Mouse (Mus musculus) fibroblast of lung, adult 2 months (primary cell): Measurements from ENCODE around the gene Dcpp2.
"Not testable (repeated sequence)": the region's sequence is repeated elsewhere in the genome, so short reads cannot be mapped to it uniquely, and the experiment has no call there.

ENCODE experiments used
- DNase-seq: peaks from one replicate; pipeline ENCODE4 v3.0.0-alpha.2; 2011; ENCODE audit warnings: low read depth

The Dcpp2 gene

GRCm38 (mm10) chr17:23880576-23880975 lies at the start of gene Dcpp2, which contains the start of gene Dcpp1:
Gene Dcpp2 (plus strand): TSS chr17:23880880.
Gene Dcpp1 (plus strand): TSS chr17:23880876.
- not testable (repeated sequence) for DNase-seq

- DNase-seq: no peak
Observed at GRCm38 (mm10) chr17:23831201-23831600, 49.5 kb upstream of the Dcpp2 start.

- no peak for DNase-seq
Observed at GRCm38 (mm10) chr17:23836006-23836575, 44.6 kb upstream of the Dcpp2 start, which contains the start of gene Prss33. Gene Prss33 (minus strand): TSS chr17:23836056.

GRCm38 (mm10) chr17:23841145-23841544 lies 39.5 kb upstream of the Dcpp2 start:
- DNase-seq: peak; percentile 28

- DNase-seq: no peak
Observed at GRCm38 (mm10) chr17:23843141-23843811, 37.4 kb upstream of the Dcpp2 start.

- DNase-seq: no peak
Observed at GRCm38 (mm10) chr17:23843812-23844273, 36.8 kb upstream of the Dcpp2 start, which contains the start of the genes Prss32 and Prss41. Gene Prss32 (plus strand): TSS chr17:23843855. Gene Prss41 (minus strand): TSS chr17:23844172.

GRCm38 (mm10) chr17:23850028-23850427 lies 30.7 kb upstream of the Dcpp2 start:
- DNase-seq: no peak

GRCm38 (mm10) chr17:23850853-23851749 lies 29.6 kb upstream of the Dcpp2 start:
- DNase-seq: peak; percentile 28

GRCm38 (mm10) chr17:23853292-23853691 lies 27.4 kb upstream of the Dcpp2 start:
- no peak for DNase-seq

GRCm38 (mm10) chr17:23854229-23854765 lies 26.4 kb upstream of the Dcpp2 start:
- no peak for DNase-seq

GRCm38 (mm10) chr17:23857193-23857592 lies 23.5 kb upstream of the Dcpp2 start:
- DNase-seq: peak; percentile 19

GRCm38 (mm10) chr17:23857913-23858312 lies 22.8 kb upstream of the Dcpp2 start:
- no peak for DNase-seq

GRCm38 (mm10) chr17:23862926-23863325 lies 17.8 kb upstream of the Dcpp2 start:
- DNase-seq: no peak

GRCm38 (mm10) chr17:23867756-23868155 lies 12.9 kb upstream of the Dcpp2 start, which contains the start of gene Prss21:
Gene Prss21 (plus strand): TSS chr17:23868056.
- DNase-seq: no peak

GRCm38 (mm10) chr17:23868513-23868912 lies 12.2 kb upstream of the Dcpp2 start:
- no peak for DNase-seq

- DNase-seq: peak; percentile 32
Observed at GRCm38 (mm10) chr17:23873884-23874856, 6.5 kb upstream of the Dcpp2 start.

- no peak for DNase-seq
Observed at GRCm38 (mm10) chr17:23876741-23877140, 3.9 kb upstream of the Dcpp2 start.

GRCm38 (mm10) chr17:23877166-23877565 lies 3.5 kb upstream of the Dcpp2 start:
- DNase-seq: no peak

- DNase-seq: not testable (repeated sequence)
Observed at GRCm38 (mm10) chr17:23917158-23917557, 36.5 kb downstream of the Dcpp2 start, which contains the start of gene Dcpp3. Gene Dcpp3 (plus strand): TSS chr17:23917458.

GRCm38 (mm10) chr17:23924531-23925007 lies 43.9 kb downstream of the Dcpp2 start:
- DNase-seq: peak; percentile 82
